Mouse (Mus musculus): ENCODE data around the gene Slc2a9.

DNA sequence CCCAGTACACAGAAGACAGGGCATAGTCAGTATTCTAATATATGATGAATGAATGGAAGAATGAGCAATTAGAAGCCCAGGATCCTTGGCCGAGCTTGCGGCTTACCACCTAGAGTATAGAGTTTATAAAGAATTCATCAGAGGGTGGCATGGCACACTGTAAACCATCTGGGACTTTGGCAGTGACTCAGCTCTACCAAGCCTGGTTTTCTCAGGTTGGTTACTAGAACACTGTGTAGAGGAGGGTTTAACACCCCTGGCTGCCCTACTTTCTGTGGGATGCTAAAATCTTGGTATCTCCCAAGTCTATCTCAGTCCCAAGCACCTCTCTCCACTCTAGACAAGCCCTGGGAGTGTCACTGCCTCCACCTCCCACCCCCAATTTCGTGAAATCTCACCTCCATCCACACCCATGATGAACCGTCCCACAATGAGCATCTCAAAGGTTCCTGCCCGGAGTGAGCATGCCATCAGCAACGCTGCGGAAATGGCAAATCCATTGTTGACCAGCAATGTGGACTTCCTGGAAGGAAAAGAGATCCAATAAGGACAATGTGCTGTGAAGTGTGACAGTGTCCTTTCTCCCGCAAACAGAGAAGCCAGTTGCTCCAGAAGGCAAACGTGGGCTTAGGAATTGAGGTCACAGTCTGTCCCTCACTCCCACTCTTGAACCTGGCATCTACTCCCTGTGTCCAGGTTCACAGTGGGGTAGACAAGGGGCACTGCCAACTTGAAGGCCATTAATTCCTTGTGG lies 62.5 kb downstream of the Slc2a9 start:
- TF ChIP-seq POLR2A (IDR thresholded peaks at IDR 0.05; ENCODE audit: low read depth, low read length) (no peak), CTCF (conservative IDR thresholded peaks at IDR 0.05; ENCODE audit: insufficient read depth, insufficient read length, low read depth, low read length) (no peak)

Data from kidney, adult 2 months (tissue).